Mouse (Mus musculus) lung, postnatal 0 days (tissue): Measurements from ENCODE around the gene Tmem267.

Experiments
- CTCF ChIP-seq: IDR thresholded peaks from 2 replicates; pipeline ENCODE4 v1.5.1; 2016; ENCODE audit warnings: antibody characterized with exemption, mild to moderate bottlenecking
- EP300 ChIP-seq: IDR thresholded peaks from 2 replicates; pipeline ENCODE4 v1.6.1; 2016; ENCODE audit warnings: antibody characterized with exemption, mild to moderate bottlenecking, control low read depth

DNA sequence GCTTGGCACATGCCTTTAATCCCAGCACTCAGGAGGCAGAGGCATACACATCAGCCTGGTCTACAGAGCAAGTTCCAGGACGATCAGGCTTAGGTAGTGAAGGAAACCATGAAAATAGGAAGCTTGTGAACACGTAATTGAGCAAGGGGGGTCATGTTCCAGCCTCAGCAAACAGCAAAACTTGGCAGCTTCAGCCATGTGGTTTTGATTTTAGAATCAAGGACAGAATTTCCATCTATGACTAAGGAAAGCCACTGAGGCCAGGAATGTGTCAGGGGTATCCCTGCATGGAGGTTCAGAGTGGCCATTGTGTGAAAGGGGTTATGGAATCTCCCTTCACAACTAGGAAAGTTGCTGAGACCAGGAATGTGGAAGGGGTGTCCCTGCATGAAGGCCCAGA is 147.7 kb downstream of the Tmem267 start:
- no peak for TF ChIP-seq EP300
- no peak for TF ChIP-seq CTCF
